Mouse (Mus musculus) mesoderm, embryonic 11.5 days (tissue): ENCODE results near the gene Ect2.

Source experiments
- DNase-seq: peaks from one replicate; pipeline ENCODE4 v3.0.0-alpha.2; 2012; ENCODE audit warnings: low read depth, low spot score

Ect2 gene

DNA sequence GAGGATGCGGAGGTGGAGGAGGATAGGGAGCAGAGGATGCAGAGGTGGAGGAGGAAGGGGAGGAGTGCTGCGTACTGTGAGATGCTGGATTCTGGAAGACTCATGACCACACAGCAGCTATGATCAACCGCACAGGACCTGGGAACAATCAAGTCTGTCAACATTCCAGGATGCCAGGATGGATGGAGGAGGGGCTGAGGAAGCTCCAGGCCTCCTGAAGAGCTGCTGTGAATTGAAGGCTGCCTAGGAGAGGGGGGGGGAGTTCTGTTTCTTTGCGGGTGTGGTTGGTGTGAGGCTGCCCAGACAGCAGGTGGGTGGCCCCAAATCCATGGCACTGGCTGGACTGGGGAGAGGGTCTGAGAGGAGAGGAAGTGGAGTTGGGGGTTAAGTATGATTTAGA lies 5.2 kb upstream of the Ect2 start:
- peak; percentile 34 for DNase-seq

DNA sequence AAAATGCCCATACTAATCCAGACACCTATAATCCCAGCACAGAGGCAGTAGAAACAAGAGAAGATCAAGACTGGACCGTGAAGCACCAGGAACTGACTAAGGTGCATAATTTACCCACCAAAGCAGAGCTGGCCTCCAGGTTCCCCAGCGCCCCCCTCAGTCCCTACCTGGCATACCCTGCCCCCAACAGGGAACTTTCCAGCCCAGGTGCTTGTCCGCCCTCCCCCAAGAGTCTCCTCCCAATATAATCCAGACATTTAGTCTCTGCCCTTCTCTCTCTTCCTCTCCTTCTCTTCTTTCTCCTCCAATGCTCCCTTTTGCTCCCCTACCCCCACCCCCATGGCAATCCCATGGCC lies 2.9 kb upstream of the Ect2 start:
- DNase-seq, result no peak

DNA sequence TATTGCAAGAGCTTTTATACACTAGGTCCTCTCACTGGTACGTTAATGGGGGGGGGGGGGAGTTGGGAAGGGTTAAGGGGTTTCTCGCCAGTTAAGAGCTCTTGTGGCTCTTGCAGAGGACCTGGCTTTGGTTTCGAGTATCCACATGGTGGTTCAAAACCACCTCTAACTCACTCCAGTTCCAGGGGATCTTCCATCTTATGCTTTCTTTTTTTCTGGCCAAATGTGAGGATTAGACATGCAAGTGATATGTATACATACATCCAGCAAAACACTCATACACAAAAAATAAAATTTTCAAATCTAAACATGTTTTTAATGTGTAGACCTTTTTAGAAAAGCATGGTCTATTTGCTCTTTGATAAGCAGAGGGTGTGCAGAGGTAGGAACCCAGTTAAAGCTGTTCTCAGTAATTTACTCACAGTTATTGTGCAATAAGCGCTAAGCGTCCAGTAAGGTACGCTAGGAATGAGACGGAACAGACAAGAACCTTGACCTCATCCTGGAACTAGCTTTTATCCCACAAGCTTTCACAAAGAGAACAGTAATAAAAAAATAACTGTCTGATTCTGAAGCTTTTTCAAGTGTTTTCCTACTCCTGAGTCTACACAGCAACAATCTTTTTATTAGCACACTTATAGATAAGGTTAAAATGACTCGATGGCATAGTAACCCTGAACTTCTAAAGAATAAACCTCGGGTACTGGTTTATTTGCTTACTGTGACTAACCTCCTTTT lies 2.3 kb upstream of the Ect2 start:
- no peak for DNase-seq

DNA sequence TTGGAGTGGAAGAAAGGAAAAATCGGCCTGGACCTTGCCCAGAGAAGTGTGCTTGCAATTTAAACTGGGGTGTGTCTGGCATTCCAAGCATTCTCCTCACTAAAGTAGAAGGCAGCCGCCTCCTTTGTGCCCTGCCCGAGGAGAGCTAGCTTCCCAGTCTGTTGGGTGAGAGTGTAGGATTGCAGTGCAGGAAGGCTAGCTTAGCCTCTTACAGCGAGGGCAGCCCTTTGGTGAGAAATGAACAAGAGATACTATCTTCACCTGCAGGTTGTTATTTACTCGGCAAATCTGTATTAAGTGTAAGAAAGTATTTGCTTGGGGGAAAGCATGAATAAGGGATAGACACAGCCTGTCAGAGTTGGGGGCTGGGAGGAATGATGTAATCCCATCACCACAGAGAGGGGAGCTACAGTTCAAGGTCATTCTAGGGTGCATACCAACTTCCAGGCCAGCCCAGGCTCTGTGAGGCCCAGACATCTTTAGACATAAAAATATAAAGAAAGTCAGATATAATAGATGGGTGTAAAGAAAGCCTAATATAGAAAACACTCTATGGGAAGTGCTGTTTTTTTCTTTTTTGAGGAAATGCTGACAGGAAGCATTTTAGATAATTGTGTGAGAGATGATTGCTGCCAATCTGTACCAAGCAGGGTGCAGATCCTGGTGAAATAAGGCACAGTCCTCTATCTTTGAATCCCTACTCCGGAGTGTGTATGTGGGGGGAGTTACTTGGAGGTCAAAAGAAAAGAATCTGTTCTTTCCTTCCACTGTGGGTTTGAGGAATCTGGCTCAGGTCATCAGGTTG lies 1.6 kb upstream of the Ect2 start:
- DNase-seq, result peak; percentile 58

DNA sequence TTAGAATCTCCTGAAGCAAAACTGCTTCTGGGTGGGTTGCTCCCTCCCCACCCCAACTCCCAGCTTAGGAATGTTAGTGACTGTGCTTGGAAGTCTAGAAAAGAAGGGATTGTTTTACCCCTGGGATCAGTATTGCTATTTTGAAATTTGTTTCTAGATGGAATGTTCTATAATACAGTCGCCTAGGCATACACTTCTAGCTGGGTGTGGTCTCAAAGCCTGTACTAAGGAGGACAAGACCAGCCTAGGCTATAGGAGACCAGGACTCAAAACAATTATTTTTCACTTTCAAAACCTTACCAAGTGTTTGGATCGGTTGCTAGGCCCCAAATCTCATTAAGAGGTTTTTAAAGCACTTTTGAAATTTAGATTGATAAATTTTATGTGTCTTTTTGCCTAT lies 602 bp upstream of the Ect2 start:
- no peak for DNase-seq

DNA sequence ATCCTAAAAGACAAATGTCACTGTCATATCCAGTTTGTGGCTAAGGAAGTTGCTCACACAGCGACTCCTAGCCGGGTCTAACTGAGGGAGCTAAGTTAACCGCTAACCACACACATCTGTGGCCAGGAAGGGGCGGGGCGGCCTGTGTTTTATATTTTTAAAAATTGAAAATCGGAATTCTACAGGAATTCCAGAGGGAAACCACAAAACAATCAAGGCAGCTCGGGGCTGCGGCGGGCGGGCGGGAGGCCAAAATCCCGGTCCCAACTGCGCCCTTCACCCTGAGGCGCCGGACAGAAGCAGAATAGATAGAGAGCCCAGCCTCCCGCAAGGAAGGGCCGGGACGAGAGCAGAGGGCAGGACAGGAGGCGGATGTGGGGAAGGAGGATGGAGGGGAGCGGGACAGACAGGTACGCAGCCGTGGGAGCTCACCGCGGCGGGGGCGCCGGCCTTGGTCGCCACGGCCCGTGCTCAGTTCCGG lies 447 bp downstream of the Ect2 start:
- peak; percentile 8 for DNase-seq

DNA sequence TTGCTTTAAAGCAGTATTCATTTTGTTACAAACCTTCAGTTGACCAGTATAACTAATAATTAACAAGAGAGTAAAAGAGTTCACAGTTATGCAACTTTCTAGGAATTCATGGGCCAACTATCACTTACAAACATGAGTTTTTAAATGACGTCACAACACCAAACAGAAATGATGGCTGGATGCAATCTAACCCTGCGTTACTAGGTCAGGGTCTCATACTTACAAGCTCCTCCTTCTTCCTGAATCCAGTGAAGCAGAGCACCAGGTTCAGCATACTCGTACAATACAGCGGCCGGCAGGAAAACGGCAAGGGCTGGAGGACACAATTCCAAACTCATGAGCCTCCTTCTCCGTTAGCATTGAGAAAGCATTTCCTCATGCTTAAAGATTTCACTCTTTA lies 7.9 kb downstream of the Ect2 start:
- no peak for DNase-seq

DNA sequence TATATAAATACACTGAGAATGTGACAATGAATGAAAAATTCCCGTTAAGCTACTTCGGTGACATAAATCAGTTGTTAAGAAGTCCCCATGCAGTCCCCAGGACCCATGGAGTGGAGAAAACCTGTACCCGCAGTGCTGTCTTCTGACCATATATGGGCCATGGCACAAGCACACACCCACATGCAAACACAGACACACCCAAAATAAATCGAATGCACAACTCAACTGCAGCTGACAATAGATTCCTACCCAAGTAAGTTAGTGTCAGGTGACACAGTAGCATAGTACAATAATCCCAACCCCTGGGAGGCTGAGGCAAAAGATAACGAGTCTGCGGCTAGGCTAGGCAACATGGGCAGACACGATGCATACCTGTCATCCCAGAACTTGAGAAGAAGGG lies 10.1 kb downstream of the Ect2 start:
- no peak for DNase-seq

DNA sequence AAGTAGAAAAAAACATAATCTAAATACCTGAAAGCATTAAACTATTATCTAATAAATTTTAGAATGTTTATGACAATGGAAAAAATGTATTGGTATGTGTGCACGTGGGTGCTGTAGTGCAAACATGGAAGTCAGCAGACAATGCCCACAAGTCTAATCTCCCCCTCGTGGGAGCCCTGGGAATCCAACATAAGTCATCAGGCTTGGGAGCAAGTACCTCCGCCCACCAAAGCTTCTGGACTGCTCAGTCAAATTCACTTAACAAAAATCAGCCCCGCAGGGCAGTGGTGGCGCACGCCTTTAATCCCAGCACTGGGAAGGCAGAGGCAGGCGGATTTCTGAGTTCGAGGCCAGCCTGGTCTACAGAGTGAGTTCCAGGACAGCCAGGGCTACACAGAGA lies 13.6 kb downstream of the Ect2 start:
- no peak for DNase-seq

DNA sequence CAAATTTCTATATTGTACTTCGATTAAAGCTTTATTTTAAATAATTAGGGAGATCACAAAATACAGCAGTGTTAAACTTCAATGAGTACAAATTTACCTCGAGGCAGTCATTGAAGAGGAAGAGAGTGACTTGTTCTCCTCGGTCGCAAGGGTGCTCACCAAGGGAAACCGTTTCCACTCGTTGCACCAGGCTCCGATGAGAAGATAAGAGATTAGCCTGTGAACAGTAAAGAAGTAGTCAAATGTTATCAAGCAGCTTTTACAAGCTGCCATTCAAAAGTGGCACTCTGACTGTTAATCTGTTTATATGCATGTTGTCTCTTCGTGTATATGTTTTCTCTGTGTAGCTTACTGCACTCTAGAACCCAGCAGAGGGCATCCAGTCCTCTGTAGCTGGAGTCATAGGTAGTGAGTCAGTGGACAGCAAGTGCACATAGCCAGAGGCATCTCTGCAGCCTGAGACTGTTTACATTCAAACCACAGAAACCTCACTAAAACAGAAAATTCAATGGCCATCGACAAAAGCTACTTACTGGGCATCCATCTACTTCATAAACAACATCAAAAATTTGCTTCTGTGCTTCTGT lies 31.7 kb downstream of the Ect2 start:
- no peak for DNase-seq

DNA sequence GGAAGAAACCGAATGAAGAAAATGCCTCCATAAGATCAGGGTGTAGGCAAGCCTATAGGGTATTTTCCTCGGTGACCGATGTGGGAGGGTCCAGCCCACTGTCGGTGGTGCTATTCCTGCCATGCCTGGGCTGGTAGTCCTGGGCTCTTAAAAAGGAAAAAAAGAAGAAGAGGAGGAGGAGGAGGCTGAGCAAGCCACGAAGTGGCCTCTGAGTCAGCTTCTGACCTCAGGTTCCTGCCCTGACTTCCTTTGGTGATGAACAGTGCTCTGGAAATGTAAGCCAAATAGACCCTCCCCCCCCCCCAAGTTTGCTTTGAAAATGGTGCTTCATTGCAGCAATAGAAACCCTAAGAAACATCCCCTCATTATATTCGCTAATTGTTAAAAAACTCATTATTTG lies 32.7 kb downstream of the Ect2 start:
- no peak for DNase-seq

DNA sequence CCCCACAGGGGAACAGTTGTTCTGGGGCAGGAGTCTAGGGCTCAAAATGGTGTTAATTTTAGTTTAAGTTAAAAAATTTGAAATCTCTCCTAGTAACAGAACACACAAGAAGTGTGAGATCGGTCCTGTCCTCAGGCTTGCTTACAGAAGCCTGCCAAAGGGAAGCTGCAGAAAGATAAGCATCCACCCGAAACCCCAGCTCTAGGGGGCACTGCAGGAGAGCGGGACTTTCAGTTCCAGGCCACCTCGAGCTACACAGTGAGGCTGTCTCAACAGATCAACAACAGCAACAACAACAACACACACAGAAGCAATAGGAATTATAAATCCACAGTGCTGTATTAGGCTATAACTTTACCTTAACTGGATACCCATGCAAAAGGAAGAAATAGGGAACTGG lies 35.5 kb downstream of the Ect2 start:
- DNase-seq, result no peak

DNA sequence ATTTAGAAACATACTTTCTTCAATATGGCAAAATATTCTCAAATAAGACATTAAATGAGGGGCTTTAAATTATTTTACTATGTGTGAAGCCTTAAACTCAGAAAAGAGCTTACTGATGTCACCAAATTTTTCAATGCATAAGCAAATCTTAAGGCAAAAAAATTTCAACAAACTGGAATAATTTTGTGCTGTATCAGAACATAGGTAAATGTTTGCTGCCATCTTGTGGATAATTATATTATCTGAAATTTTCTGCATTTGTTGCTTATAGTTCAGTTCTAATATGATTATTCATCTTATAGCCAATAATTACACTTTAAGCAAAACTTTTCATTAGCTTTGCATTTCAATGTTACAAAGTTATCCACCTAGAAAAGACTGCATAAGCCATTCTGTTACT lies 42.8 kb downstream of the Ect2 start:
- no peak for DNase-seq

DNA sequence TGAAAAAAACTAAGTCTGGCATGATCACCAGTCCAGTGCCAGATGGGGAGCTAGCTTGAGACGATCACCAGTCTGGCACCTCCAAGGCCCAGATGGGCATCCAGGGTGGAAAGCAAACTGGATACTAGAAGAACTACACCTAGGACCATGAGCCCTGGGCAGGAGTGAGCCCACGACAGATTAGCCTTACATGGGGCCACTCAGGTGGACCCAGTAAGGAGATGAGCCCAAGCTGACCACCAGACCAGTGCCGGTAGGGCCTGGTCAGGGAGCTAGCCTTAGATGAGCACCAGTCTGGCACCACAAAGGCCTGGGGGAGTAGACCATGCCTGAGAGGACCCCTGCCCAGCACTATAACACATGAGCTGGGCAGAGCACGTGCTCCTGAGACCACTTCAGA lies 44.6 kb downstream of the Ect2 start:
- DNase-seq, result no peak

DNA sequence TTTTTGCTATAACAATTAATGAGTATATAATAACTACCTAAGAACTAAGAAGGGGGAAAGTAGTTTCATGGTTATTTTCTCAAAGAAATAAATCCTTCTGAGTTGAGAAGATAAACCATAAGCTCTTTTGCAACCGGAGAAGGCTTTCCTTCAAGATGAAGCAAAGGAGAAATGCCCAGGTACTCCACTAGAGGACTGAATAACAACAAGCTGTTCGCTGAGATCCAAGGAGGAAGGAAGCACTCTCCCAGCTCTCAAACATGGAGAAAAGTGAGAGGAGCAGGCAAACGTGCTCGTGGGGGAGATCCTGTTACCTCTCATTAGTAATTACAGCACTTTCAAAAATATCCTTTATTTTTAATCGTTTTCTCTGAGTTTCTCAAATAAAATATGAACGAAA lies 46.5 kb downstream of the Ect2 start:
- no peak for DNase-seq

DNA sequence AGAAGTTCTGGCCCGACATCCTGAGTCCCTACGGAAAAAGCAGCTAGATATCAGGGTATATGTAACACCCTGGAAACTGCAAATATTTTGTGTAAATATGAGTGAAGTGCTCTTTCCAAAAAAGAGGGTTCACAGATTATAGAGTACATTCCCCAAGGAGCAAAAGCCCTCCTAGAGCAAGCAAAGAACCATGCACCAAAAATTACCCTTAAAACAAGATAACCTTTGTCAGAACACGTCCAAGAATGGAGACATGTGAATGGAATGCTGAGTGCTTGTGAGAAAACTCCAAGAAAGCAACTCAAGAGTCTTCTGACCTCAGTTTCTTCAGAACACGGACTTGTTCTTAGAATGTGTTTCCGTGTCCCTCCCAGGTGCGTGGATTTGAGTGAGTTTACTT lies 50.7 kb downstream of the Ect2 start:
- DNase-seq, result no peak

DNA sequence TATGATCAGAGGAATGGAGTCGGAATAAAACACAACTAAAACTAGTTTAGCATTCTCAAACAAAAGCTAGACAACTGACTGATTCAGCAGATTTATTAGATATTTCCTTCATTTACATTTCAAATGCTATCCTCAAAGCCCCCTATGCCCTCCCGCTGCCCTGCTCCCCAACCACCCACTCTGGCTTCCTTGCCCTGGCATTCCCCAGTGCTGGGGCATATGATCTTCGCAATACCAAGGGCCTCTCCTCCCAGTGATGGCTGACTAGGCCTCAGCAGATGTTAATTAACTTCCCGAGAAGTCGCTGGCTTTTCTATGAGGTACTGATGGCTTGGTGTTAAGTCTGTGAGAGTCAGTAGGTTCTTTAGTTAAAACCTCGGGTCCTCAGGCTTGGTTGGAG lies 55.0 kb downstream of the Ect2 start:
- no peak for DNase-seq

DNA sequence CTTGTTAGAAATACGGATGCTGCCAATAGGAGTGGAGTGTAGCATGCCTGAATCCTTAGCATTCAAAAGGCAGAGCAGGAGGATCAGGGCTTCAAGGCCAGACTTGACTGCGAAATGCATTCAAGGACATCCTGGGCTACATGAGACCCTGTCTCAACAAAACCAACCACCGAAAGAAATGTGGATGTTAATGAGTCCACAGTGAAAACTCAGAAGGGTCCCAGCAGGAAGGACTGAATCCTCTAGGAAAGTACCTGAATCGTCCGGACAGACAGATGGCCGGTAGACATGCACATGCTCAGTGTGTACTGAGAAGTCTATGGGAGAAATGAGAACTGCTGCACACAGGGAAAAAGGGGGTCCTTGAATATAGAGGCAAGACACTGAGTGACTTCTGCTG lies 67.5 kb downstream of the Ect2 start:
- no peak for DNase-seq

DNA sequence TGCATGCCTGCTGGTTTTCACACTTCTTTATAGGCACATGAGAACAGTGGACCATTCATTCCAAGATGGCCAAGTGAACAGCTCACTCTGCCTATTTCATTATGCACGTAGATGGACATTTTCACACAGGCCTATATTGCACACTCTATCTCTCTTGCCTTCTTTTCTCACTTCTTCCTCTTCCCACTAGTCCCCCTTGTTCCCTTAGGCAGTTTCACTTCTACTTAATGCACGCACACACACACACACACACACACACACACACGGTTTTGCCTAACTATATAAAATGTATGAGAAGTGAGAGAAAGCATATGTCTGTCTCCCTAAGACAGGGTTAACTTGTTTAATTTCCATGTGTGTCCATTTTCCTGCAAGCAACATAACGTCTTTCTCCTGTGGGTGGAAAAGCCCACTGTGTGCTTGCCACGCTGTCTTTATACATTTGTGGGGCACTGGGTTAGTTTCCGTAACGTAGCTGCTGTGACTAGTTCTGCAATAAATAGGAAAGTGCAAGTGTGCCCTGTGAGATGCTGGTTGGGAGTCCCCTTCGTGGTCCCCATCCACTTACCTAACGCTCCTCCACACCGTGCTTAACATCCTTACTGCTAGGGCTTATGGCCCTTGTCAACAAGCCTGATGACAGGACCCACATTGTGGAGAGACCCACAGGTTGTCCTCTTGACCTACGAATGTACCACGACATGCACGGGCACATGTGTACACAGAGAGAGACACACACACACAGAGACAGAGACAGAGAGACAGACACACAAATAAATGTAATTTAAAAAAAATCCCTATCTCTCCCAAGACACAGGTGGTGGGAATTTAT lies 72.2 kb downstream of the Ect2 start:
- DNase-seq, result no peak

DNA sequence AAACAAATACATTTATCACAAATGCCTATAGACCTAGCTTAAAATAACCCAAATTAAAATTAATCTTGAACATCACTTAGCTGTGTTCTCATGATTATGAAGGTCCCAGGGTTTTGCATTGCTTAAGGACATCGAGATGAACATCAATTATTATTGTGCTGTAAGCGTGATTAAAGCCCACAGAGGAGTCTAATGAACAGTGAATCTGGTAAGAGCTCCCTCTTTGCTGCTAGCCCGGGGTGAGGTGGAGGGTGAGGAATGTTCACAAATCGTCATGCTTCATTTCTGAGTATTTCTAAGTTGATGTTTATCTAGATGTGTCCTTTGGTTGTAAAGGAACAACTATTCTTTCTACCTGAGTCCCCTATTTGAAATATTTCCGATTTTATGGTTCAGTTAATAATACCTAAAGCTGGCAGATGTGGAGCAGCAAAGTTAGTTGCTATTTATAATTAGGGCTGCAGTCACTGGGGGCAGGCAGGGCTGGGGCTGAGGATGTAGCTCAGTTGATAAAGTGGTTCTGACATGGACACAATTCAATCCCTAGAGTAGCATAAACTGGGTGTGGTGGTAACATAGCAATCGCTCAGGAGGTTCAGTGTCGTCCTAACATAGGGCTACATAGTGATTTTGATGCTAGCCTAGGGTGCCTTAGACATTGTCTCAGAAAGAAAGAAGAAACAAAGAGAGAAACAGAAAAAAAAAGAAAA lies 73.5 kb downstream of the Ect2 start:
- DNase-seq, result no peak

DNA sequence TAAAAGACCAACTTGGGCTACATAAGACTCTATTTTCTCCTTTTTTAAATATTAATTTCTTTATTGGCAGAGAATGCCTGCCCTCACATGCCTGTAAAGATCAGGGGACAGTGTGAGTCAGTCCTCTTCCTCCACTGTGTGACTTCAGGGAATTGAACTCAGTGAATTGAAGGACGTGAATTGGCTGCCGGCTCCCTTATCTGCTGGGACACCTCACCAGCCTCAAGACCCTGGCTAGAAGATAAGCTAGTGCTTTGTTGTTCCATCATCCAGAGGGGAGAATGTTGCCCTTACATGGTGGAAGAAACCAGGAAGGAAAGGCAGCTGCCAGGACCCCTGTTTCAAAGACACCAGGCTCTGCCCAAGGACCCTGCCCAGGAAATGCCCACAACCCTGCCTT lies 79.8 kb downstream of the Ect2 start:
- no peak for DNase-seq
